Mouse (Mus musculus): ENCODE measurements around the gene Qpctl.
A peak's percentile ranks its signal among the peaks of the same experiment; 100 is the strongest.
"Not testable (repeated sequence)": the region's sequence is repeated elsewhere in the genome, so short reads cannot be mapped to it uniquely, and the experiment has no call there.

Gene Qpctl

GRCm38 (mm10) chr7:19163752-19164151, 14.7 kb upstream of the Qpctl start:
- DNase-seq: no peak

- no peak for DNase-seq
Observed at GRCm38 (mm10) chr7:19162928-19163327, 13.8 kb upstream of the Qpctl start.

GRCm38 (mm10) chr7:19160115-19160514, 11.0 kb upstream of the Qpctl start:
- no peak for DNase-seq

- peak; percentile 46 for DNase-seq
Observed at GRCm38 (mm10) chr7:19159411-19159810, 10.3 kb upstream of the Qpctl start.

- no peak for DNase-seq
Observed at GRCm38 (mm10) chr7:19158601-19159000, 9.5 kb upstream of the Qpctl start.

- peak; percentile 93 for DNase-seq
Observed at GRCm38 (mm10) chr7:19157160-19157800, 8.2 kb upstream of the Qpctl start.

- no peak for DNase-seq
Observed at GRCm38 (mm10) chr7:19155825-19156475, 6.9 kb upstream of the Qpctl start.

GRCm38 (mm10) chr7:19154796-19155195, 5.7 kb upstream of the Qpctl start:
- no peak for DNase-seq

- DNase-seq: not testable (repeated sequence)
Observed at GRCm38 (mm10) chr7:19151121-19151520, 2.0 kb upstream of the Qpctl start.

- DNase-seq: peak; percentile 95
Observed at GRCm38 (mm10) chr7:19149626-19150025, 535 bp upstream of the Qpctl start, which contains the start of gene Snrpd2. Gene Snrpd2 (plus strand): TSS chr7:19149722.

- DNase-seq: no peak
Observed at GRCm38 (mm10) chr7:19148180-19148874, 764 bp downstream of the Qpctl start.

- DNase-seq: no peak
Observed at GRCm38 (mm10) chr7:19147497-19148045, 1.5 kb downstream of the Qpctl start.

- peak; percentile 58 for DNase-seq
Observed at GRCm38 (mm10) chr7:19146793-19147192, 2.3 kb downstream of the Qpctl start.

GRCm38 (mm10) chr7:19137380-19137779, 11.7 kb downstream of the Qpctl start:
- peak; percentile 49 for DNase-seq

GRCm38 (mm10) chr7:19136673-19137334, 12.3 kb downstream of the Qpctl start:
- peak; percentile 50 for DNase-seq

- DNase-seq: peak; percentile 66
Observed at GRCm38 (mm10) chr7:19136168-19136567, 12.9 kb downstream of the Qpctl start.

- peak; percentile 99 for DNase-seq
Observed at GRCm38 (mm10) chr7:19131324-19131848, 17.7 kb downstream of the Qpctl start.

- DNase-seq: peak; percentile 55
Observed at GRCm38 (mm10) chr7:19130657-19131056, 18.4 kb downstream of the Qpctl start.

GRCm38 (mm10) chr7:19129396-19129795, 19.7 kb downstream of the Qpctl start:
- DNase-seq: peak; percentile 49

GRCm38 (mm10) chr7:19127744-19128143, 21.3 kb downstream of the Qpctl start:
- peak; percentile 30 for DNase-seq

- no peak for DNase-seq
Observed at GRCm38 (mm10) chr7:19124713-19125112, 24.4 kb downstream of the Qpctl start.

- no peak for DNase-seq
Observed at GRCm38 (mm10) chr7:19121686-19122085, 27.4 kb downstream of the Qpctl start.

Data from cerebellum, adult 9-11 months (tissue).